Mouse (Mus musculus): ENCODE results near the gene Cdc73. TPM values are rescaled to one million over a fixed set of nuclear protein-coding genes. Genes with fewer than 3 reads are reported as not detected.

Gene Cdc73
- total RNA-seq, 2 experiments from 2014 or later = 25.9 to 82.6 TPM

DNA sequence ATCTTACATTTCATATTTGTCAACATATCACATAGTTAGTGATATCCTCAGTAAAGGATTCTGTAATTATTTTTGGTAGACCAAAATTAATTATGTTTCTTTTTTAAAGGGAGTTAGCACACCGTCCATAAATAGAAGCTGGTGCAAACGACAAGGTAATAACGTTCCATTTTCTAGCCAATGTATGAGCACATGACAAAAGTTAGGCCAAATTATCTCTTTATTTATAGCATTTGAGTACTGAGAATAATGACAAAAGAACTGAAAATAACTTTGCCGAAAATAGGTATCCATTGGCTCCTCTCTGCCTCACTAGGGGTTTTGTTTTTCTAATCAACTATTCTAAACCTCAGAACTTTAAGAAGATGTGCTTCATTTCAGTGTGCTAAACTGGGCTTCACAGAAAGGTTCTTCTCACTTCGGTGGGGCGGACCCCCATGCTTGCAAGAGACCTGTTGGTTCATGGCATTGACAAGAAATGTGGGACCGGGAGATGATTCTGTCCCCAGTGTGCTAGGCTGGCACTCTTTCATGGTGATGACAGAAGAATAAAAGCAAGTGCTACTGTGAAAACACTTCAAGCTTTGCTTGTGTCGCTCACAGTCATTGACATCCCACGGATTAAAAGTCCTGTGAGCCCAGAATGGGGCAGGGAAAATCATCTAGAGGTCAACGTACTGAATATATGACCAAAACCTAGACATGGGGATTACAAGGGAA is 125.7 kb downstream of the Cdc73 start:
- ATAC-seq (replicated peaks; ENCODE audit: low FRiP score, low TSS enrichment, poor library complexity, severe bottlenecking) = no peak

DNA sequence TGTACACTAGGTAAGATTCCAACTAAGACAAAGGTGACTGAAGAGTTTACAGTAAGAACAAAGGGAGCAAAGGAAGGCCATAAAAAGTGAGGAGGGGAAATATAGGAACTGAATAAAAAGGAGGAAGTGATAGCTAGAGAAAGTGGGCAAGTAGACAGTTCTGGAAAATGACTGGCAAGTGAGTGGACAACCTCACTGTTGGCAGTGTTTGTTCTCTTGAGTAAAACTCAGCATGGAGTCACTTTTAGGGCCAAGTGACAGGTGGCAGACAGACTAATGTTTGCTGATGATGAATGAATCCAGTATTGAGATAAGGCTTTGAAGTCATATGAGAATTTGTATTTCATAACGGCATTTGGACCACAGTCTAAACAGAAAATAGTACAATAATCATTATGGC is 144.5 kb downstream of the Cdc73 start:
- ATAC-seq (replicated peaks; ENCODE audit: low FRiP score, low TSS enrichment, poor library complexity, severe bottlenecking) = no peak

DNA sequence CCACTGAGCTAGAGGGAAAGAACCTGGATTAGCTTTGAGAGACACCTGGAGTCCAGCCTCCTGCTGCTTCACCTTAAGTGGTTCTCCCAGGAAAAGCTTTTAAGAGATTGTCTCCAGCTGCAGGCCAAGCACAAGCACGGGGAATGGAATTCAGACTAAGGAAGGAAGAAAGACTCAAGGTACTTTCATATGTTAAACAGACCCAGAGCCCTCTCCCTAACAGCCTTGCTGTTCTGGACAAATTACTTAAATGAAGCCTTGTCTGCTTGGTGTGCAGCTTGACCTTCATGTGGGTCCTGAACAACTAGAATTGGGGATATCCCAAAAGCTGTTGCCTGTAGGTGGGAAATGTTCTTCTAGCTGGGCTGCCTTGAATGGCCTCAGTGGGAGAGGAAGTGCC is 147.2 kb downstream of the Cdc73 start:
- no peak for ATAC-seq (replicated peaks; ENCODE audit: low FRiP score, low TSS enrichment, poor library complexity, severe bottlenecking)

DNA sequence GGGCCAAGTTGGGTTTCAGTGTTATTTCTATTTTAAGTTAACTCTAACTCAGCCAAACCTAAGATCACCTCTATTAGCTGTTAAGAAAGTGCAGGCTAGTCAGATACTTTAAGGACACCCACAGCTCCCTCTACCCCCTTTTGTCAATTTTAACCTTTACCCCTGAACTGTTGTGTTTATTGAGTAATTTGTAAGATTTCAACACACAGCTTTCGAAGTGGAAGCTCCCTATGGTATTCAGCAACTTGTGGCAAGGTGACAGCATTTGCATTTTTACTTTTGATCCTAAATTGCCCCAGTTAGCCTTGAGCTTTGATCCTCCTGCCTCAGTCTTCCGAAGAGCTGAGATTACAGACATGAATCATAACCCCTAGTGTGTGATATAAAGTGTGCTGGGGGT is 148.1 kb downstream of the Cdc73 start:
- ATAC-seq (replicated peaks; ENCODE audit: low FRiP score, low TSS enrichment, poor library complexity, severe bottlenecking) = no peak

Other genes starting within 250 kb of the Cdc73 start
- 0.15 TPM in 1 of 2 replicates, not detected in the other for gene B3galt2, start 62.2 kb downstream of the Cdc73 start, total RNA-seq (2014; fragmentation: Nextera tagmentation)
- gene B3galt2, start 62.2 kb downstream of the Cdc73 start, total RNA-seq (2017) = 0.05 TPM in 1 of 2 replicates, not detected in the other
- 68.9 and 106 TPM in 2 replicates for gene Glrx2, start 13.4 kb upstream of the Cdc73 start, total RNA-seq (2014; fragmentation: Nextera tagmentation)
- 51.3 and 54.5 TPM in 2 replicates for gene Glrx2, start 13.4 kb upstream of the Cdc73 start, total RNA-seq (2017)
- 0.85 and 2.1 TPM in 2 replicates for gene Trove2, start 74.2 kb upstream of the Cdc73 start, total RNA-seq (2014; fragmentation: Nextera tagmentation)
- gene Trove2, start 74.2 kb upstream of the Cdc73 start, total RNA-seq (2017) = 1.7 and 5.1 TPM in 2 replicates
- gene Uchl5, start 74.4 kb upstream of the Cdc73 start, total RNA-seq (2014; fragmentation: Nextera tagmentation) = 99.1 and 112 TPM in 2 replicates
- gene Uchl5, start 74.4 kb upstream of the Cdc73 start, total RNA-seq (2017) = 140 and 180 TPM in 2 replicates

Data from megakaryocyte-erythroid progenitor cell, adult 5-6 weeks (primary cell).